Mouse (Mus musculus) right cerebral cortex, postnatal 25 days (tissue): ENCODE data around the gene Afap1.

ENCODE experiments used
- DNase-seq: peaks from one replicate; pipeline ENCODE4 v3.0.0; 2022

The Afap1 gene

GRCm38 (mm10) chr5:35935939-35936338 is 42.8 kb downstream of the Afap1 start:
- no peak for DNase-seq

- no peak for DNase-seq
Measured at GRCm38 (mm10) chr5:35938249-35939223, 45.4 kb downstream of the Afap1 start.

GRCm38 (mm10) chr5:35939958-35940357 is 46.8 kb downstream of the Afap1 start:
- no peak for DNase-seq

GRCm38 (mm10) chr5:35943541-35943940 is 50.4 kb downstream of the Afap1 start:
- no peak for DNase-seq

- no peak for DNase-seq
Measured at GRCm38 (mm10) chr5:35946841-35947240, 53.7 kb downstream of the Afap1 start.

- no peak for DNase-seq
Measured at GRCm38 (mm10) chr5:35947427-35947826, 54.3 kb downstream of the Afap1 start.

- no peak for DNase-seq
Measured at GRCm38 (mm10) chr5:35948225-35948975, 55.3 kb downstream of the Afap1 start.

- no peak for DNase-seq
Measured at GRCm38 (mm10) chr5:35949061-35949460, 55.9 kb downstream of the Afap1 start.

GRCm38 (mm10) chr5:35950504-35950903 is 57.4 kb downstream of the Afap1 start:
- no peak for DNase-seq

- no peak for DNase-seq
Measured at GRCm38 (mm10) chr5:35954055-35954718, 61.1 kb downstream of the Afap1 start.

GRCm38 (mm10) chr5:35956268-35956667 is 63.1 kb downstream of the Afap1 start:
- DNase-seq, result no peak

- DNase-seq, result no peak
Measured at GRCm38 (mm10) chr5:35958681-35959080, 65.6 kb downstream of the Afap1 start.

GRCm38 (mm10) chr5:35960168-35960567 is 67.0 kb downstream of the Afap1 start:
- no peak for DNase-seq

GRCm38 (mm10) chr5:35961271-35961670 is 68.2 kb downstream of the Afap1 start:
- no peak for DNase-seq

GRCm38 (mm10) chr5:35963635-35964034 is 70.5 kb downstream of the Afap1 start:
- no peak for DNase-seq

- no peak for DNase-seq
Measured at GRCm38 (mm10) chr5:35965036-35965435, 71.9 kb downstream of the Afap1 start.

GRCm38 (mm10) chr5:35969857-35970256 is 76.7 kb downstream of the Afap1 start:
- no peak for DNase-seq

- DNase-seq, result no peak
Measured at GRCm38 (mm10) chr5:35970380-35971105, 77.4 kb downstream of the Afap1 start.

- DNase-seq, result peak; percentile 53
Measured at GRCm38 (mm10) chr5:35971841-35972578, 78.9 kb downstream of the Afap1 start.

GRCm38 (mm10) chr5:35972739-35973138 is 79.6 kb downstream of the Afap1 start:
- DNase-seq, result no peak

- DNase-seq, result no peak
Measured at GRCm38 (mm10) chr5:35973800-35974199, 80.7 kb downstream of the Afap1 start.

- DNase-seq, result no peak
Measured at GRCm38 (mm10) chr5:35974265-35974664, 81.1 kb downstream of the Afap1 start.
